Mouse (Mus musculus) intestine, postnatal 0 days (tissue): ENCODE results near the gene Folr2. TPM values are rescaled to one million over a fixed set of nuclear protein-coding genes. Genes with fewer than 3 reads are reported as not detected.

ENCODE experiments used
- ATAC-seq: fragments of 200-750 bp; cut with Nextera tagmentation; 2 replicates; pipeline ENCODE4 v1.8.0; 2017; ENCODE audit warnings: mild to moderate bottlenecking, moderate TSS enrichment, moderate library complexity
- H3K27ac ChIP-seq: fragments of 300-500 bp; sonication (generic); 2 replicates; pipeline ENCODE4 v1.5.1; 2014; ENCODE audit warnings: mild to moderate bottlenecking, low read depth, low read length, moderate library complexity
- H3K27me3 ChIP-seq: fragments of 300-500 bp; sonication (generic); replicated peaks from 2 replicates; pipeline ENCODE4 v1.6.1; 2014; ENCODE audit warnings: low read length, mixed read lengths; ENCODE audit not compliant: control insufficient read depth, insufficient read depth
- H3K36me3 ChIP-seq: fragments of 300-500 bp; sonication (generic); 2 replicates; pipeline ENCODE4 v1.6.1; 2014; ENCODE audit warnings: mild to moderate bottlenecking, moderate library complexity; ENCODE audit not compliant: control insufficient read depth, insufficient read depth
- H3K4me1 ChIP-seq: fragments of 300-500 bp; sonication (generic); replicated peaks from 2 replicates; pipeline ENCODE4 v1.6.1; 2014; ENCODE audit warnings: antibody characterized with exemption, low read length, mixed read lengths; ENCODE audit not compliant: control insufficient read depth, insufficient read depth
- H3K4me2 ChIP-seq: fragments of 300-500 bp; sonication (generic); replicated peaks from 2 replicates; pipeline ENCODE4 v1.6.1; 2014; ENCODE audit warnings: low read depth, mild to moderate bottlenecking, moderate library complexity
- H3K4me3 ChIP-seq: fragments of 300-500 bp; sonication (generic); 2 replicates; pipeline ENCODE4 v1.5.1; 2014; ENCODE audit warnings: low read depth, low read length
- H3K9ac ChIP-seq: fragments of 300-500 bp; sonication (generic); 2 replicates; pipeline ENCODE4 v1.6.1; 2014; ENCODE audit warnings: mild to moderate bottlenecking, low read depth, low read length
- H3K9me3 ChIP-seq: fragments of 300-500 bp; sonication (generic); 2 replicates; pipeline ENCODE4 v1.6.1; 2016; ENCODE audit warnings: mixed run types; ENCODE audit not compliant: control insufficient read depth
- CTCF ChIP-seq: sonication (generic); IDR thresholded peaks from 2 replicates; pipeline ENCODE4 v1.5.1; 2016; ENCODE audit warnings: low read depth, mild to moderate bottlenecking, control low read depth, antibody characterized with exemption, moderate library complexity
- WGBS: fragments of 180-500 bp; shearing (Covaris S2); extraction: QIAGEN DNeasy Blood & Tissue Kit; methylation state at CpG from one replicate; pipeline ENCODE4 v1.1.7; 2014; 5-methylcytosine and 5-hydroxymethylcytosine counted together
- polyA plus RNA-seq: library from polyadenylated mRNA; unstranded; fragments of >200 nt; fragmentation: Nextera tagmentation; extraction: Ambion mirVana; gene quantifications from 2 replicates; pipeline ENCODE4 v1.2.1, GENCODE M21; 2015

The Folr2 gene
- polyA plus RNA-seq, 1 experiment from 2014 or later, result 1.1 TPM

GRCm38 (mm10) chr7:101882413-101883154 is 25.6 kb upstream of the Folr2 start:
- 75% methylated on average over 9 of the region's 9 CpGs for WGBS
- H3K9ac ChIP-seq, result no peak overlapping the region
- no peak overlapping the region for H3K27ac ChIP-seq
- H3K4me1 ChIP-seq, result no peaks in the 10 kb centered on the region
- H3K4me3 ChIP-seq, result no peak overlapping the region
- H3K36me3 ChIP-seq, result no peaks in the 10 kb centered on the region
- TF ChIP-seq CTCF, result no peak
- H3K27me3 ChIP-seq, result no peaks in the 10 kb centered on the region
- no peak overlapping the region for H3K4me2 ChIP-seq
- no peaks in the 10 kb centered on the region for H3K9me3 ChIP-seq
- ATAC-seq, result no peak

GRCm38 (mm10) chr7:101880855-101881254 is 23.9 kb upstream of the Folr2 start:
- TF ChIP-seq CTCF, result no peak
- Histone ChIP-seq H3K27me3 (no peaks in the 10 kb centered on the region), H3K4me2 (no peak overlapping the region), H3K9ac (no peak overlapping the region), H3K36me3 (no peaks in the 10 kb centered on the region), H3K9me3 (no peaks in the 10 kb centered on the region), H3K27ac (no peak overlapping the region), H3K4me3 (no peak overlapping the region), H3K4me1 (no peaks in the 10 kb centered on the region)
- 73% methylated on average over 4 of the region's 4 CpGs for WGBS
- no peak for ATAC-seq

GRCm38 (mm10) chr7:101875978-101876377 is 19.0 kb upstream of the Folr2 start:
- no peak for TF ChIP-seq CTCF
- ATAC-seq, result no peak
- WGBS, result 84% methylated on average over 1 of the region's 1 CpGs
- Histone ChIP-seq H3K27ac (no peak overlapping the region), H3K9ac (no peak overlapping the region), H3K4me1 (no peaks in the 10 kb centered on the region), H3K4me2 (no peak overlapping the region), H3K9me3 (no peaks in the 10 kb centered on the region), H3K27me3 (no peaks in the 10 kb centered on the region), H3K36me3 (no peaks in the 10 kb centered on the region), H3K4me3 (no peak overlapping the region)

GRCm38 (mm10) chr7:101871296-101871695 is 14.3 kb upstream of the Folr2 start:
- no peaks in the 10 kb centered on the region for H3K36me3 ChIP-seq
- H3K4me1 ChIP-seq, result no peaks in the 10 kb centered on the region
- no peaks in the 10 kb centered on the region for H3K9me3 ChIP-seq
- peak overlapping the region; percentile 64 for H3K4me2 ChIP-seq
- peak; percentile 34; the same call in 1 of the 2 replicates for TF ChIP-seq CTCF
- H3K9ac ChIP-seq, result no peak overlapping the region
- 43% methylated on average over 3 of the region's 3 CpGs for WGBS
- H3K27me3 ChIP-seq, result no peaks in the 10 kb centered on the region
- ATAC-seq, result peak; percentile 11; the same call in 1 of the 2 replicates
- no peak overlapping the region for H3K4me3 ChIP-seq
- H3K27ac ChIP-seq, result peak overlapping the region; percentile 63

- Histone ChIP-seq H3K27ac (peak within 1 kb of the TSS; percentile 63), H3K4me2 (peak within 1 kb of the TSS; percentile 64), H3K9me3 (no peaks in the 10 kb centered on the region), H3K4me1 (no peaks in the 10 kb centered on the region), H3K9ac (peak within 1 kb of the TSS; percentile 37; the same call in 1 of the 2 replicates), H3K4me3 (peak within 1 kb of the TSS; percentile 42), H3K27me3 (no peaks in the 10 kb centered on the region), H3K36me3 (no peaks in the 10 kb centered on the region)
- peak; percentile 83 for ATAC-seq
- TF ChIP-seq CTCF, result peak; percentile 43
- WGBS, result 25% methylated on average over 2 of the region's 2 CpGs
Observed at GRCm38 (mm10) chr7:101870629-101871028, 13.6 kb upstream of the Folr2 start, which contains the start of gene Folr1. Folr1 (minus strand) TSS chr7:101870788.

GRCm38 (mm10) chr7:101869163-101869500 is 12.1 kb upstream of the Folr2 start:
- H3K9me3 ChIP-seq, result no peaks in the 10 kb centered on the region
- ATAC-seq, result no peak
- no peak for TF ChIP-seq CTCF
- H3K27ac ChIP-seq, result no peak overlapping the region
- H3K36me3 ChIP-seq, result no peaks in the 10 kb centered on the region
- peak overlapping the region; percentile 42 for H3K4me3 ChIP-seq
- 37% methylated on average over 7 of the region's 7 CpGs for WGBS
- no peak overlapping the region for H3K9ac ChIP-seq
- no peaks in the 10 kb centered on the region for H3K4me1 ChIP-seq
- H3K27me3 ChIP-seq, result no peaks in the 10 kb centered on the region
- H3K4me2 ChIP-seq, result peak overlapping the region; percentile 64
